Mouse (Mus musculus) CH12.LX (cell line): ENCODE measurements at regions not wholly inside any gene's neighbourhood (a gene's known extent, or its start where the extent isn't known, plus 50 kb on each side); places are given as distances from the start of the nearest gene placed in this dataset.

Experiments used
- CTCF ChIP-seq, 2 experiments: IDR thresholded peaks in 1 of 2; conservative IDR thresholded peaks in 1 of 2; 2 replicates each; pipeline ENCODE4 v1.5.1; 2011 to 2012; ENCODE audit warnings: low read depth in 2 of 2, low read length in 2 of 2, improper control_type of control experiment in 1 of 2, inconsistent platforms in 1 of 2, mild to moderate bottlenecking in 1 of 2, moderate library complexity in 1 of 2
- MAX ChIP-seq: IDR thresholded peaks from 2 replicates; pipeline ENCODE4 v1.6.1; 2011; ENCODE audit warnings: low read length, improper control_type of control experiment
- NRF1 ChIP-seq: IDR thresholded peaks from 2 replicates; pipeline ENCODE4 v1.6.1; 2014; ENCODE audit warnings: low read depth, mild to moderate bottlenecking, inconsistent platforms, low read length, improper control_type of control experiment, moderate library complexity
- SIN3A ChIP-seq: IDR thresholded peaks from 2 replicates; pipeline ENCODE4 v1.6.1; 2012; ENCODE audit warnings: low read length, improper control_type of control experiment, inconsistent platforms
- USF1 ChIP-seq: IDR thresholded peaks from 2 replicates; pipeline ENCODE4 v1.6.1; 2014; ENCODE audit warnings: low read depth, mild to moderate bottlenecking, inconsistent platforms, low read length, improper control_type of control experiment

GRCm38 (mm10) chr3:52575237-52575798, 307.2 kb downstream of the Foxo1 start:
- TF ChIP-seq MAX (no peak), CTCF (conservative IDR thresholded peaks at IDR 0.05 in 1 of 2, IDR thresholded peaks at IDR 0.05 in 1 of 2; ENCODE audit: low read depth in 2 of 2, low read length in 2 of 2) (no peak), NRF1 (no peak), USF1 (no peak), SIN3A (no peak)
